Mouse (Mus musculus) bone marrow, adult 2 months (tissue): ENCODE measurements around the gene Btbd8. TPM values are rescaled to one million over a fixed set of nuclear protein-coding genes. Genes with fewer than 3 reads are reported as not detected.
A peak's percentile ranks its signal among the peaks of the same experiment; 100 is the strongest.

Source experiments
- H3K27ac ChIP-seq: fragments of 200-500 bp; 2 replicates; pipeline ENCODE4 v1.5.1; 2012; ENCODE audit warnings: low read depth, mild to moderate bottlenecking, control low read depth, inconsistent platforms, low read length; ENCODE audit not compliant: control insufficient read depth, poor library complexity, insufficient read depth
- H3K4me1 ChIP-seq: fragments of 200-500 bp; 2 replicates; pipeline ENCODE4 v1.6.1; 2011; ENCODE audit warnings: low read length; ENCODE audit not compliant: control insufficient read depth, insufficient read depth
- H3K4me3 ChIP-seq: fragments of 200-500 bp; replicated peaks from 2 replicates; pipeline ENCODE3; 2011; ENCODE audit warnings: mild to moderate bottlenecking, low read depth, low read length, control low read depth; ENCODE audit not compliant: control insufficient read depth
- CTCF ChIP-seq: fragments of 200-500 bp; IDR thresholded peaks from 2 replicates; pipeline ENCODE4 v1.5.1; 2011; ENCODE audit warnings: low read length, control low read depth; ENCODE audit not compliant: control insufficient read depth, insufficient read depth
- POLR2A ChIP-seq: fragments of 200-500 bp; IDR thresholded peaks from 2 replicates; pipeline ENCODE4 v1.6.1; 2011; ENCODE audit warnings: low read depth, mild to moderate bottlenecking, control low read depth, low read length, borderline replicate concordance; ENCODE audit not compliant: control insufficient read depth
- WGBS: fragments of 180-500 bp; shearing (Covaris S2); methylation state at CpG from one replicate; pipeline ENCODE4 v1.1.7; 2018; 5-methylcytosine and 5-hydroxymethylcytosine counted together
- polyA plus RNA-seq: library from polyadenylated mRNA; stranded (reverse); fragments of >200 nt; gene quantifications from 2 replicates; pipeline ENCODE4 v1.2.4, GENCODE M21; 2011; ENCODE audit warnings: low replicate concordance; ENCODE audit not compliant: missing spikeins, insufficient read depth, insufficient read length

The Btbd8 gene
- polyA plus RNA-seq, 1 experiment = 3.5 TPM

GRCm38 (mm10) chr5:107462147-107463076, 24.6 kb downstream of the Btbd8 start:
- Histone ChIP-seq H3K4me1 (peaks cover 2% of the 10 kb centered on the region; the same call in 1 of the 2 replicates), H3K27ac (no peak overlapping the region), H3K4me3 (no peak overlapping the region)
- TF ChIP-seq CTCF (no peak), POLR2A (no peak)
- WGBS = 64% methylated on average over 4 of the region's 4 CpGs

GRCm38 (mm10) chr5:107466501-107466900, 28.7 kb downstream of the Btbd8 start:
- 73% methylated on average over 5 of the region's 5 CpGs for WGBS
- Histone ChIP-seq H3K4me3 (no peak overlapping the region), H3K27ac (no peak overlapping the region), H3K4me1 (peaks cover 2% of the 10 kb centered on the region; the same call in 1 of the 2 replicates)
- TF ChIP-seq POLR2A = no peak
- TF ChIP-seq CTCF = no peak

- TF ChIP-seq CTCF = no peak
- TF ChIP-seq POLR2A = no peak
- H3K27ac ChIP-seq = no peak overlapping the region
- 85% methylated on average over 4 of the region's 4 CpGs for whole genome bisulfite sequencing
- peaks cover 2% of the 10 kb centered on the region; the same call in 1 of the 2 replicates for H3K4me1 ChIP-seq
- no peak overlapping the region for H3K4me3 ChIP-seq
These were observed 29.3 kb downstream of the Btbd8 start for GRCm38 (mm10) chr5:107467098-107467497.

- H3K27ac ChIP-seq = no peak overlapping the region
- 74% methylated on average over 10 of the region's 10 CpGs for WGBS
- TF ChIP-seq CTCF (no peak), POLR2A (no peak)
- no peak overlapping the region for H3K4me3 ChIP-seq
- H3K4me1 ChIP-seq = no peaks in the 10 kb centered on the region
These were observed 33.0 kb downstream of the Btbd8 start for GRCm38 (mm10) chr5:107470600-107471329.

- H3K27ac ChIP-seq = no peak overlapping the region
- WGBS = 37% methylated on average over 2 of the region's 2 CpGs
- H3K4me1 ChIP-seq = no peaks in the 10 kb centered on the region
- TF ChIP-seq CTCF (no peak), POLR2A (no peak)
- H3K4me3 ChIP-seq = no peak overlapping the region
These were observed 42.4 kb downstream of the Btbd8 start for GRCm38 (mm10) chr5:107480194-107480593.

GRCm38 (mm10) chr5:107488996-107489395, 51.2 kb downstream of the Btbd8 start:
- WGBS = 68% methylated on average over 4 of the region's 4 CpGs
- TF ChIP-seq CTCF = no peak
- no peak for TF ChIP-seq POLR2A
- H3K27ac ChIP-seq = no peak overlapping the region
- H3K4me3 ChIP-seq = no peak overlapping the region
- H3K4me1 ChIP-seq = no peaks in the 10 kb centered on the region; the same call in 1 of the 2 replicates

- no peaks in the 10 kb centered on the region; the same call in 1 of the 2 replicates for H3K4me1 ChIP-seq
- no peak for TF ChIP-seq POLR2A
- TF ChIP-seq CTCF = no peak
- no peak overlapping the region for H3K27ac ChIP-seq
- 85% methylated on average over 9 of the region's 9 CpGs for WGBS
- no peak overlapping the region for H3K4me3 ChIP-seq
These were observed 53.2 kb downstream of the Btbd8 start for GRCm38 (mm10) chr5:107491036-107491435.

GRCm38 (mm10) chr5:107492471-107492870, 54.7 kb downstream of the Btbd8 start:
- 69% methylated on average over 2 of the region's 2 CpGs for WGBS
- no peak overlapping the region for H3K4me3 ChIP-seq
- H3K4me1 ChIP-seq = no peaks in the 10 kb centered on the region; the same call in 1 of the 2 replicates
- no peak overlapping the region for H3K27ac ChIP-seq
- no peak for TF ChIP-seq POLR2A
- TF ChIP-seq CTCF = no peak

GRCm38 (mm10) chr5:107494759-107495158, 57.0 kb downstream of the Btbd8 start:
- no peaks in the 10 kb centered on the region; the same call in 1 of the 2 replicates for H3K4me1 ChIP-seq
- H3K27ac ChIP-seq = no peak overlapping the region
- TF ChIP-seq CTCF (0 out of 2 replicates have a peak, but pooled peaks have one; percentile 22), POLR2A (no peak)
- H3K4me3 ChIP-seq = no peak overlapping the region
- WGBS = 96% methylated on average over 5 of the region's 5 CpGs
